Mouse (Mus musculus) bone marrow, adult 2 months (tissue): Measurements from ENCODE around the gene Rfx3. TPM values are rescaled to one million over a fixed set of nuclear protein-coding genes. Genes with fewer than 3 reads are reported as not detected.
A peak's percentile ranks its signal among the peaks of the same experiment; 100 is the strongest.

Experiments
- H3K27ac ChIP-seq: fragments of 200-500 bp; 2 replicates; pipeline ENCODE4 v1.5.1; 2012; ENCODE audit warnings: low read depth, mild to moderate bottlenecking, control low read depth, inconsistent platforms, low read length; ENCODE audit not compliant: control insufficient read depth, poor library complexity, insufficient read depth
- H3K4me1 ChIP-seq: fragments of 200-500 bp; 2 replicates; pipeline ENCODE4 v1.6.1; 2011; ENCODE audit warnings: low read length; ENCODE audit not compliant: control insufficient read depth, insufficient read depth
- H3K4me3 ChIP-seq: fragments of 200-500 bp; replicated peaks from 2 replicates; pipeline ENCODE3; 2011; ENCODE audit warnings: mild to moderate bottlenecking, low read depth, low read length, control low read depth; ENCODE audit not compliant: control insufficient read depth
- CTCF ChIP-seq: fragments of 200-500 bp; IDR thresholded peaks from 2 replicates; pipeline ENCODE4 v1.5.1; 2011; ENCODE audit warnings: low read length, control low read depth; ENCODE audit not compliant: control insufficient read depth, insufficient read depth
- POLR2A ChIP-seq: fragments of 200-500 bp; IDR thresholded peaks from 2 replicates; pipeline ENCODE4 v1.6.1; 2011; ENCODE audit warnings: low read depth, mild to moderate bottlenecking, control low read depth, low read length, borderline replicate concordance; ENCODE audit not compliant: control insufficient read depth
- WGBS: fragments of 180-500 bp; shearing (Covaris S2); methylation state at CpG from one replicate; pipeline ENCODE4 v1.1.7; 2018; 5-methylcytosine and 5-hydroxymethylcytosine counted together
- polyA plus RNA-seq: library from polyadenylated mRNA; stranded (reverse); fragments of >200 nt; gene quantifications from 2 replicates; pipeline ENCODE4 v1.2.4, GENCODE M21; 2011; ENCODE audit warnings: low replicate concordance; ENCODE audit not compliant: missing spikeins, insufficient read depth, insufficient read length

Rfx3 gene
- 1.3 and 5.3 TPM in 2 replicates for polyA plus RNA-seq

- Histone ChIP-seq H3K27ac (peak within 1 kb of the TSS; percentile 100), H3K4me1 (no peaks in the 10 kb centered on the region; the same call in 1 of the 2 replicates), H3K4me3 (peak within 1 kb of the TSS; percentile 97)
- TF ChIP-seq POLR2A (no peak), CTCF (no peak)
- under 1% methylated on average over 77 of the region's 78 CpGs for WGBS
Measured at GRCm38 (mm10) chr19:28010471-28011395, at the start of gene Rfx3. Gene Rfx3 (minus strand): TSS chr19:28011166.

- H3K4me1 ChIP-seq = no peaks in the 10 kb centered on the region
- TF ChIP-seq POLR2A (no peak), CTCF (no peak)
- H3K27ac ChIP-seq = no peak overlapping the region
- no peak overlapping the region for H3K4me3 ChIP-seq
- 76% methylated on average over 1 of the region's 1 CpGs for WGBS
Measured at GRCm38 (mm10) chr19:28052058-28052457, 41.1 kb upstream of the Rfx3 start.

- Histone ChIP-seq H3K4me1 (no peaks in the 10 kb centered on the region), H3K4me3 (no peak overlapping the region), H3K27ac (no peak overlapping the region)
- WGBS = 90% methylated on average over 5 of the region's 5 CpGs
- TF ChIP-seq CTCF (no peak), POLR2A (no peak)
Measured at GRCm38 (mm10) chr19:28051571-28051970, 40.6 kb upstream of the Rfx3 start.

GRCm38 (mm10) chr19:28049280-28049679 is 38.3 kb upstream of the Rfx3 start:
- WGBS = 77% methylated on average over 4 of the region's 4 CpGs
- H3K4me3 ChIP-seq = no peak overlapping the region
- H3K4me1 ChIP-seq = no peaks in the 10 kb centered on the region
- no peak overlapping the region for H3K27ac ChIP-seq
- TF ChIP-seq POLR2A = no peak
- no peak for TF ChIP-seq CTCF

- TF ChIP-seq CTCF = no peak
- no peak for TF ChIP-seq POLR2A
- Histone ChIP-seq H3K4me3 (no peak overlapping the region), H3K4me1 (no peaks in the 10 kb centered on the region), H3K27ac (no peak overlapping the region)
- 81% methylated on average over 5 of the region's 5 CpGs for WGBS
Measured at GRCm38 (mm10) chr19:28046806-28047205, 35.8 kb upstream of the Rfx3 start.

GRCm38 (mm10) chr19:28044950-28045349 is 34.0 kb upstream of the Rfx3 start:
- H3K4me1 ChIP-seq = no peaks in the 10 kb centered on the region
- no peak overlapping the region for H3K4me3 ChIP-seq
- TF ChIP-seq POLR2A = no peak
- 74% methylated on average over 5 of the region's 5 CpGs for WGBS
- no peak overlapping the region for H3K27ac ChIP-seq

GRCm38 (mm10) chr19:28011718-28012499 is 943 bp upstream of the Rfx3 start:
- Histone ChIP-seq H3K4me1 (no peaks in the 10 kb centered on the region; the same call in 1 of the 2 replicates), H3K27ac (peak overlapping the region; percentile 100), H3K4me3 (peak overlapping the region; percentile 97)
- 2% methylated on average over 52 of the region's 52 CpGs for WGBS
- TF ChIP-seq POLR2A (0 out of 2 replicates have a peak, but pooled peaks have one; percentile 13), CTCF (no peak)

GRCm38 (mm10) chr19:28011396-28011717 is 391 bp upstream of the Rfx3 start:
- under 1% methylated on average over 30 of the region's 30 CpGs for WGBS

More at GRCm38 (mm10) chr19:28011396-28011717, 391 bp upstream of the Rfx3 start:
- Histone ChIP-seq H3K4me3 (peak overlapping the region; percentile 97), H3K27ac (peak overlapping the region; percentile 100), H3K4me1 (no peaks in the 10 kb centered on the region; the same call in 1 of the 2 replicates)
- TF ChIP-seq POLR2A (peak; percentile 98), CTCF (no peak)
